Mouse (Mus musculus) heart, postnatal 0 days (tissue): ENCODE results near the gene Bnip3. TPM values are rescaled to one million over a fixed set of nuclear protein-coding genes. Genes with fewer than 3 reads are reported as not detected.

Source experiments
- ATAC-seq: fragments of 200-750 bp; cut with Nextera tagmentation; 2 replicates; pipeline ENCODE4 v1.8.0; 2017; ENCODE audit warnings: low read depth, moderate number of reproducible peaks, moderate library complexity; ENCODE audit not compliant: insufficient read depth
- DNase-seq: peaks from one replicate; pipeline ENCODE4 v3.0.0-alpha.2; 2016; ENCODE audit warnings: low spot score
- H3K27ac ChIP-seq: fragments of 300-500 bp; sonication (generic); 2 replicates; pipeline ENCODE4 v1.5.1; 2014; ENCODE audit warnings: low read depth, mild to moderate bottlenecking
- H3K27me3 ChIP-seq: fragments of 300-500 bp; sonication (generic); 2 replicates; pipeline ENCODE4 v1.6.1; 2014; ENCODE audit warnings: low read length, mixed read lengths; ENCODE audit not compliant: control insufficient read depth, insufficient read depth
- H3K36me3 ChIP-seq: fragments of 300-500 bp; sonication (generic); replicated peaks from 2 replicates; pipeline ENCODE4 v1.6.1; 2014; ENCODE audit warnings: low read length, mixed read lengths; ENCODE audit not compliant: control insufficient read depth, insufficient read depth
- H3K4me1 ChIP-seq: fragments of 300-500 bp; sonication (generic); 2 replicates; pipeline ENCODE4 v1.6.1; 2014; ENCODE audit warnings: antibody characterized with exemption; ENCODE audit not compliant: control insufficient read depth, insufficient read depth
- H3K4me2 ChIP-seq: fragments of 300-500 bp; sonication (generic); 2 replicates; pipeline ENCODE4 v1.6.1; 2014; ENCODE audit warnings: low read depth, mild to moderate bottlenecking, low read length, moderate library complexity
- H3K4me3 ChIP-seq: fragments of 300-500 bp; sonication (generic); 2 replicates; pipeline ENCODE4 v1.5.1; 2014; ENCODE audit warnings: low read depth, low read length
- H3K9ac ChIP-seq: fragments of 300-500 bp; sonication (generic); replicated peaks from 2 replicates; pipeline ENCODE4 v1.6.1; 2014; ENCODE audit warnings: low read depth, low read length, mixed read lengths
- H3K9me3 ChIP-seq: fragments of 300-500 bp; sonication (generic); replicated peaks from 2 replicates; pipeline ENCODE4 v1.6.1; 2016; ENCODE audit warnings: low read length; ENCODE audit not compliant: control insufficient read depth
- CTCF ChIP-seq: IDR thresholded peaks from 2 replicates; pipeline ENCODE4 v1.5.1; 2016; ENCODE audit warnings: antibody characterized with exemption, control low read depth, low read depth
- EP300 ChIP-seq: IDR thresholded peaks from 2 replicates; pipeline ENCODE4 v1.6.1; 2016; ENCODE audit warnings: antibody characterized with exemption, low read depth
- WGBS: fragments of 180-500 bp; shearing (Covaris S2); extraction: QIAGEN DNeasy Blood & Tissue Kit; methylation state at CpG from one replicate; pipeline ENCODE4 v1.1.7; 2014; 5-methylcytosine and 5-hydroxymethylcytosine counted together
- polyA plus RNA-seq: library from polyadenylated mRNA; unstranded; fragments of >200 nt; fragmentation: Nextera tagmentation; extraction: Ambion mirVana; gene quantifications from 2 replicates; pipeline ENCODE4 v1.2.1, GENCODE M21; 2015
- total RNA-seq: library from RNA; depleted of rRNA; stranded (reverse); fragments of >200 nt; gene quantifications from 2 replicates; pipeline ENCODE4 v1.2.3, GENCODE M21; 2014; ENCODE audit warnings: low replicate concordance

Bnip3 gene
- total and polyA plus RNA-seq, 2 experiments from 2014 or later, result 131 to 305 TPM

DNA sequence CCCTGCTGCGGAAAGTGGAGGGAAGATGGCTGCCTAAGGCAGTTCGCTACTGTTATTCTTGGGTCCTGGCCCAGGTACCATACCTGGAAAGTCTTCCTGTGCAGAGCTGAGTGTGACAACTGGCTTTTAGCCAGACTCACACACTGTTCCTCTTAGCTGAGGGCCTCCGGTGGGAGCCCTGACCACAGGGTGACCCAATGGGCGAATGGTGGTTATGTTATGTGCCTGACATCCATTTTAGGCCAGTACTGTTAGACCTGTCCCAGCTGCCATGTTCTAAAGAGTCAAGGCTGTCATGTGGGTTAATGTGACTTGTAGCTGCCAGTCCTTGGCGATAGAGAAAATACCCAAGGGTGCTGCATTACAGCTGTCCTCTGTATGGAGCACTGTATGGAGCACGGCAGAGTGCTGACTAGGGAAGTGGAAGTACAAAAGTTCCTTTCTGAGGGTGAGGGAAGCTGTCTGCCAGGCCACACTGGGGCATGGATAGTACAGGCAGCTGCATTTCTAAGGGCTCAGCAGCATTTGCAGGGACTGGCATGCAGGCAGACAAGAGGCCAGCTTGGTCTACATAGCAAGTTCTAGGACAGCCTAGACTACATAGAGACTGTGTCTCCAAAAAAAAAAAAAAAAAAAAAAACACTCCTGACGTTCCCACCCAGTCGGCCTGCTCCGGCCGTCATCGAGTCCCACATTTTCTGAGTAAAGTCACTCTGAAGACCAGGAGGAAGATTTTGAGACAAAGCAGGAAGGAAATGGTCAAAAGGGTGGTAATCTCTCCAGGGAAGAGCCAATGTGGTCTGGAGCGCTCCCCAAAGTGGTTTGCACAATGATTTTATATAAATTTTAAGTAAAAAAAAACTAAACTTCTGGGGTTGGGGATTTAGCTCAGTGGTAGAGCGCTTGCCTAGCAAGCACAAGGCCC lies 23.7 kb downstream of the Bnip3 start:
- Histone ChIP-seq H3K9me3 (no peaks in the 10 kb centered on the region), H3K9ac (no peak overlapping the region), H3K4me2 (no peak overlapping the region), H3K36me3 (peaks cover 42% of the 10 kb centered on the region), H3K4me3 (no peak overlapping the region), H3K27ac (no peak overlapping the region), H3K27me3 (no peaks in the 10 kb centered on the region), H3K4me1 (no peaks in the 10 kb centered on the region)
- TF ChIP-seq CTCF (no peak), EP300 (no peak)
- 80% methylated on average over 13 of the region's 13 CpGs for WGBS
- DNase-seq, result no peak
- no peak; the same call in 1 of the 2 replicates for ATAC-seq

DNA sequence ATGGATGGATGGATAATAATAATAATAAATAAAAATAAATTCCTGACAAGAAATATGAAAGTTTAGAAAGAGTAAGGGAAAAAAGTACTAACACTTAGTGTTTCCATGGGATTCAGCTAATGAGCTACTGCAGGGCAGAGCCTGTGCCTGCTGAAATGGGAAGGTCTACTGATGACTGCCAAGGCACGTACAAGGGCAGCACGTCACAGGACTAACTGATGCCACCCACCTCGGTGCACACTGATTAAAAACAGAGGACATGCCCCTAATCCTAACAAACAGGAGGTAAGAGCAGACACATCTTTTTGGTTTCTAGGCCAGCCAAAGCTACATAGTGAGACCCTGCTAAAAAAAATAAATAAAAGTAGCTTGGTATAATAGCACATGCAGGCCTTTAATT lies 25.6 kb downstream of the Bnip3 start:
- 88% methylated on average over 3 of the region's 3 CpGs for WGBS
- Histone ChIP-seq H3K4me3 (no peak overlapping the region), H3K9ac (no peak overlapping the region), H3K36me3 (peaks cover 61% of the 10 kb centered on the region), H3K4me2 (no peak overlapping the region), H3K27me3 (no peaks in the 10 kb centered on the region), H3K4me1 (no peaks in the 10 kb centered on the region), H3K27ac (no peak overlapping the region), H3K9me3 (no peaks in the 10 kb centered on the region)
- DNase-seq (no peak), ATAC-seq (no peak)
- TF ChIP-seq EP300, result no peak
- TF ChIP-seq CTCF, result no peak

DNA sequence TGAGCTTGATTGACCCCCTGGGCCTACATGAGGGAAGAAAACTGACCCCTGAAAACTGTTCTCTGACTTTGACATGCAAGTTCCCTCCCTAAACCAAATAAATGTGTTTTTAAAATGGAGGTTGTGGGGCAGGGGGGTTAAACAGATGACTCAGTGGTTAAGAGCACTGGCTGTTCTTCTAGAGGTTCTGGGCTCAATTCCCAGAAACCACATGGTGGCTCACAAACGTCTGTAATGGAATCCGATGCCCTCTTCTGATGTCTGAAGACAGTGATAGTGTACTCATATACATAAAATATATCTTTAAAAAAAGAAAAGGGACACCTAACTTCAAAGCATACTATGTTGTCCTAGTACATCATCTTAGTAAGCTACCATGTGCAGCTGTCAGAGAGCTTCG lies 34.3 kb downstream of the Bnip3 start:
- no peak overlapping the region for H3K27ac ChIP-seq
- 63% methylated on average over 3 of the region's 3 CpGs for WGBS
- peaks cover 99% of the 10 kb centered on the region for H3K36me3 ChIP-seq
- no peak overlapping the region for H3K9ac ChIP-seq
- no peak overlapping the region for H3K4me3 ChIP-seq
- DNase-seq (no peak), ATAC-seq (no peak)
- TF ChIP-seq CTCF (no peak), EP300 (no peak)
- H3K4me1 ChIP-seq, result no peaks in the 10 kb centered on the region
- H3K9me3 ChIP-seq, result no peaks in the 10 kb centered on the region
- H3K27me3 ChIP-seq, result no peaks in the 10 kb centered on the region
- no peak overlapping the region for H3K4me2 ChIP-seq

DNA sequence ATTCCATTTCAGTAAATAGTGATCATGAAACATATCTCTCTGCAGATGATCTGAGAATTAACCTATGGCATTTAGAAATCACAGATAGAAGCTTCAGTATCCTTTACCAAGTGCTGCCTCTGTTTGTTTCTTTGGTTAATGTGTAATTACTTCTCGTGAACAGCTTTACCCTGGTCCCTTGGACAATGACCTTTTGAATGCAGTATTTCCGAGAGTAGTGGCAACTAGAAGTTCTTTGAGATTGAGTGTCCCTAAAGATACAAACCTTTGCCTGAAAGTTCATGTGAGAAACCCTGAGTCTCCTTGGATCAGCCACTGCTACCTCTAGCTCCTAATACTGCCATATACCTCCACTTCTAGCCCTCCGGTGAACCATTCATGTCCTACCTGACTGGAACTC lies 36.4 kb downstream of the Bnip3 start:
- no peak overlapping the region for H3K27ac ChIP-seq
- no peak overlapping the region for H3K4me3 ChIP-seq
- no peak for TF ChIP-seq EP300
- TF ChIP-seq CTCF, result no peak
- H3K9me3 ChIP-seq, result no peaks in the 10 kb centered on the region
- 94% methylated on average over 3 of the region's 3 CpGs for WGBS
- no peaks in the 10 kb centered on the region for H3K4me1 ChIP-seq
- no peak overlapping the region for H3K4me2 ChIP-seq
- no peak overlapping the region for H3K9ac ChIP-seq
- ATAC-seq (no peak), DNase-seq (no peak)
- no peaks in the 10 kb centered on the region for H3K27me3 ChIP-seq
- peaks cover 97% of the 10 kb centered on the region for H3K36me3 ChIP-seq

DNA sequence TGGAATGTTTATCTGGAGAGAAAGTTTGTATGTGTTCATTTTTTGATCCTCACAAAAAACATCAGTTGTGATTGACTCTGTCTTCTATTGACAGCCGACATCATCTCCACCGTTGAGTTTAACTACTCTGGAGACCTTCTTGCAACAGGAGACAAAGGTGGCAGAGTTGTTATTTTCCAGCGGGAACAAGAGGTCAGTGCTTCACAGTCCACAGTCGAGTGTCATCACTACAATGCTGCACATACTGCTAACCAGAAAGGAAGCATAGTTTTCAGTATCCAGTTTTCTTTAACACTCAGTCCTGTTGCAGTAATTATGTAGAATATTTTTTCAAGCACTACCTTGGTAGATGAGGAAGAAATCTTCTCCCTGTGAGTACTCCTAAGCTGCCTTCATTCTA lies 41.0 kb downstream of the Bnip3 start:
- H3K36me3 ChIP-seq, result peaks cover 56% of the 10 kb centered on the region
- no peaks in the 10 kb centered on the region for H3K27me3 ChIP-seq
- 83% methylated on average over 4 of the region's 4 CpGs for WGBS
- no peak for ATAC-seq
- no peak overlapping the region for H3K27ac ChIP-seq
- no peaks in the 10 kb centered on the region for H3K9me3 ChIP-seq
- no peak overlapping the region for H3K4me3 ChIP-seq
- H3K4me1 ChIP-seq, result no peaks in the 10 kb centered on the region
- TF ChIP-seq EP300 (no peak), CTCF (no peak)
- H3K4me2 ChIP-seq, result no peak overlapping the region
- no peak overlapping the region for H3K9ac ChIP-seq
- no peak for DNase-seq

DNA sequence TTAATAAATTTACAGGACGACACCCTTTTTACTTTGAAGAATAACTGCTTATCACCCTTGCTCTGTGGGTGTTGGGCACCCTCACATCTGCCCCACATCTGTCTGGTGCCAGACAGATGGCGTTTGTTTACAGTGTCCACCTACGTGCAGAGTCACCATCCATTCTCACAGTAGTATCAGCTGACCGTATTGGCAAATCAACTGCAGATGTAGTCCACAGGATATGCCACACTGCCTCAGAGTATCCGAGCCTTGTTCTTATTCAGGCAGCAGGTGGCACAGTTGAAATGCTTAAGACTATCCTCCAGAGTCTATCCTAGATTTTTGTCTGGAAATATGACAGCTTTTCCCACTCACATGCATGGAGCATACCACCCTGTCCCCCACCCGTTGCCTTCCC lies 42.0 kb downstream of the Bnip3 start:
- H3K4me3 ChIP-seq, result no peak overlapping the region
- peaks cover 51% of the 10 kb centered on the region for H3K36me3 ChIP-seq
- 79% methylated on average over 6 of the region's 6 CpGs for whole genome bisulfite sequencing

More for the DNA sequence above, 42.0 kb downstream of the Bnip3 start:
- Histone ChIP-seq H3K27me3 (no peaks in the 10 kb centered on the region), H3K9me3 (no peaks in the 10 kb centered on the region), H3K4me2 (no peak overlapping the region), H3K9ac (no peak overlapping the region), H3K4me1 (no peaks in the 10 kb centered on the region), H3K27ac (no peak overlapping the region)
- ATAC-seq (no peak), DNase-seq (no peak)
- TF ChIP-seq EP300 (no peak), CTCF (no peak)
